Comparison of ENCODE assay signal across 12 mouse cellular contexts in genomic region chr19:27683426-27683825, GRCm38 (mm10).
DNase-seq lines count a peak whose midpoint lies in the region; ATAC-seq and TF ChIP-seq lines count a peak whose summit lies in the region.
"Had no signal": no experiment of that assay in that cellular context is flagged by ENCODE, and none has a peak within 500 bp of the region (broad histone marks: within the 10 kb centered on the region; RNA-seq: fewer than 3 reads in every experiment).

No protein-coding gene starts in this region.

- DNase-seq in heart, adult 2 months: no peak
- peak; percentile 5 for DNase-seq in lung, postnatal 14 days
- DNase-seq in lung, postnatal 4 days: no peak
- peak; percentile 63 for DNase-seq in R1 (ENCODE audit: low read depth, low spot score)
- DNase-seq in testis, postnatal 14 days (ENCODE audit: low spot score): peak; percentile 34
- DNase-seq in urinary bladder, postnatal 14 days (ENCODE audit: low spot score): no peak
- DNase-seq: gastrocnemius, postnatal 14 days; heart, postnatal 36 days had no signal

- no peak overlapping the region for H3K4me2 ChIP-seq in heart, embryonic 12.5 days

- 46% methylated on average over 2 of the region's 2 CpGs for WGBS in heart, adult 2 months
- WGBS in heart, embryonic 12.5 days: 38% methylated on average over 2 of the region's 2 CpGs

- TF ChIP-seq CTCF in heart, adult 2 months (IDR thresholded peaks at IDR 0.05): peak; percentile 40

- H3K79me2 ChIP-seq in heart, adult 2 months (replicated peaks; ENCODE audit: control insufficient read depth, insufficient read depth, low read length): no peaks in the 10 kb centered on the region

- ATAC-seq in heart, embryonic 12.5 days (ENCODE audit: insufficient number of reproducible peaks, low FRiP score): no peak
- ATAC-seq in megakaryocyte, adult 5-6 weeks (ENCODE audit: poor library complexity, severe bottlenecking): no peak

- no peak overlapping the region for H3K9ac ChIP-seq in heart, adult 2 months (ENCODE audit: low read depth, low read length)
- H3K9ac ChIP-seq in heart, embryonic 12.5 days: no peak overlapping the region

- H3K36me3 ChIP-seq in heart, adult 2 months (ENCODE audit: control insufficient read depth, insufficient read depth, low read length): no peaks in the 10 kb centered on the region
- H3K36me3 ChIP-seq in heart, embryonic 12.5 days: no peaks in the 10 kb centered on the region
- H3K36me3 ChIP-seq: limb, embryonic 10.5 days; midbrain, embryonic 10.5 days had no signal

- H3K4me3 ChIP-seq in heart, adult 2 months: no peak overlapping the region
- H3K4me3 ChIP-seq in heart, embryonic 12.5 days: no peak overlapping the region
- H3K4me3 ChIP-seq: limb, embryonic 10.5 days; midbrain, embryonic 10.5 days had no signal

- H3K27me3 ChIP-seq in heart, adult 2 months (ENCODE audit: control insufficient read depth, insufficient read depth, low read length): no peaks in the 10 kb centered on the region
- no peaks in the 10 kb centered on the region for H3K27me3 ChIP-seq in heart, embryonic 12.5 days (replicated peaks)

- intact Hi-C loops in heart, adult 2 months (cut with DNase I): no loop called here

- no peak overlapping the region for H3K27ac ChIP-seq in heart, adult 2 months
- H3K27ac ChIP-seq in heart, embryonic 12.5 days (ENCODE audit: poor library complexity, severe bottlenecking): no peak overlapping the region
- H3K27ac ChIP-seq: limb, embryonic 10.5 days; midbrain, embryonic 10.5 days had no signal

- TF ChIP-seq EP300 in heart, adult 2 months (IDR thresholded peaks at IDR 0.05; ENCODE audit: insufficient read depth, low read depth, low read length): no peak

- no peak for TF ChIP-seq POLR2A in heart, adult 2 months (IDR thresholded peaks at IDR 0.05; ENCODE audit: insufficient read depth, low read depth, low read length)

- 0 out of 2 replicates have a peak, but pooled peaks cover 2% of the 10 kb centered on the region for H3K9me3 ChIP-seq in heart, embryonic 12.5 days (replicated peaks)
- H3K9me3 ChIP-seq: limb, embryonic 10.5 days had no signal

- no peaks in the 10 kb centered on the region for H3K4me1 ChIP-seq in heart, adult 2 months (ENCODE audit: control insufficient read depth, insufficient read depth, low read length)
- no peaks in the 10 kb centered on the region for H3K4me1 ChIP-seq in heart, embryonic 12.5 days (replicated peaks)
- H3K4me1 ChIP-seq: limb, embryonic 10.5 days; midbrain, embryonic 10.5 days had no signal

Comparison
In these comparisons a context has a peak if more than half of its experiments do, and no peak if none do; other contexts are left out.
1. DNase-seq: peak in lung, postnatal 14 days (single experiment), R1 (single experiment) and testis, postnatal 14 days (single experiment); none in heart, adult 2 months (0 of 2), lung, postnatal 4 days (0 of 2) and urinary bladder, postnatal 14 days (single experiment).